Mouse (Mus musculus) liver, embryonic 14.5 days (tissue): Measurements from ENCODE around the gene Spata13. TPM values are rescaled to one million over a fixed set of nuclear protein-coding genes. Genes with fewer than 3 reads are reported as not detected.
A peak's percentile ranks its signal among the peaks of the same experiment; 100 is the strongest.

Experiments used
- ATAC-seq: fragments of 200-750 bp; cut with Nextera tagmentation; 2 replicates; pipeline ENCODE4 v1.8.0; 2017; ENCODE audit warnings: moderate number of reproducible peaks, mild to moderate bottlenecking, moderate library complexity; ENCODE audit not compliant: insufficient read depth
- DNase-seq, 3 experiments: peaks; one replicate each; pipeline ENCODE4 v3.0.0-alpha.2; 2012 to 2013; ENCODE audit warnings: low read depth in 3 of 3, low spot score in 3 of 3
- H3K27ac ChIP-seq: fragments of 300-500 bp; sonication (generic); 2 replicates; pipeline ENCODE4 v1.5.1; 2014; ENCODE audit warnings: moderate library complexity, mild to moderate bottlenecking, control low read depth, inconsistent platforms
- H3K27me3 ChIP-seq: fragments of 300-500 bp; sonication (generic); 2 replicates; pipeline ENCODE4 v1.6.1; 2014; ENCODE audit warnings: mild to moderate bottlenecking, low read length, moderate library complexity; ENCODE audit not compliant: control insufficient read depth, insufficient read depth
- H3K36me3 ChIP-seq: fragments of 300-500 bp; sonication (generic); replicated peaks from 2 replicates; pipeline ENCODE4 v1.6.1; 2014; ENCODE audit warnings: low read depth; ENCODE audit not compliant: control insufficient read depth, insufficient read depth
- H3K4me1 ChIP-seq, 2 experiments: fragments of 200-500 bp in 1 of 2; fragments of 300-500 bp in 1 of 2; sonication (generic) in 1 of 2; replicated peaks; 2 replicates each; pipeline ENCODE4 v1.6.1; 2012 to 2014; ENCODE audit warnings: antibody characterized with exemption in 1 of 2, inconsistent platforms in 1 of 2, low read length in 1 of 2; ENCODE audit not compliant: control insufficient read depth in 2 of 2, insufficient read depth in 2 of 2
- H3K4me2 ChIP-seq: fragments of 300-500 bp; sonication (generic); 2 replicates; pipeline ENCODE4 v1.6.1; 2014; ENCODE audit warnings: low read depth, mild to moderate bottlenecking, control low read depth, moderate library complexity
- H3K4me3 ChIP-seq, 2 experiments: fragments of 200-500 bp in 1 of 2; fragments of 300-500 bp in 1 of 2; sonication (generic) in 1 of 2; 2 replicates each; pipeline ENCODE4 v1.5.1; 2012 to 2014; ENCODE audit warnings: low read depth in 2 of 2, low read length in 2 of 2, mild to moderate bottlenecking in 2 of 2, control low read depth in 1 of 2, inconsistent platforms in 1 of 2, moderate library complexity in 1 of 2; ENCODE audit not compliant: insufficient read depth in 1 of 2
- H3K9ac ChIP-seq: fragments of 300-500 bp; sonication (generic); replicated peaks from 2 replicates; pipeline ENCODE4 v1.6.1; 2014; ENCODE audit warnings: mild to moderate bottlenecking, control low read depth, moderate library complexity
- H3K9me3 ChIP-seq: fragments of 300-500 bp; sonication (generic); 2 replicates; pipeline ENCODE4 v1.6.1; 2016; ENCODE audit warnings: low read length, mixed read lengths; ENCODE audit not compliant: control insufficient read depth
- CTCF ChIP-seq: IDR thresholded peaks from 2 replicates; pipeline ENCODE4 v1.5.1; 2016; ENCODE audit warnings: antibody characterized with exemption, low read depth, control low read depth
- EP300 ChIP-seq: IDR thresholded peaks from 2 replicates; pipeline ENCODE4 v1.6.1; 2016; ENCODE audit warnings: antibody characterized with exemption, low read depth
- WGBS: fragments of 180-500 bp; shearing (Covaris S2); extraction: QIAGEN DNeasy Blood & Tissue Kit; methylation state at CpG from one replicate; pipeline ENCODE4 v1.1.7; 2014; ENCODE audit not compliant: insufficient replicate concordance; 5-methylcytosine and 5-hydroxymethylcytosine counted together
- polyA plus RNA-seq, 2 experiments: library from polyadenylated mRNA; depleted of rRNA in 1 of 2; stranded (reverse) in 1 of 2; unstranded in 1 of 2; fragments of >200 nt; fragmentation: Nextera tagmentation in 1 of 2; extraction: Ambion mirVana in 1 of 2; gene quantifications; 2 replicates each; pipeline versions ENCODE4 v1.2.1 to v1.2.3; 2012 to 2014

Spata13 gene
- polyA plus RNA-seq, 2 experiments, result 5.5 to 14.1 TPM

DNA sequence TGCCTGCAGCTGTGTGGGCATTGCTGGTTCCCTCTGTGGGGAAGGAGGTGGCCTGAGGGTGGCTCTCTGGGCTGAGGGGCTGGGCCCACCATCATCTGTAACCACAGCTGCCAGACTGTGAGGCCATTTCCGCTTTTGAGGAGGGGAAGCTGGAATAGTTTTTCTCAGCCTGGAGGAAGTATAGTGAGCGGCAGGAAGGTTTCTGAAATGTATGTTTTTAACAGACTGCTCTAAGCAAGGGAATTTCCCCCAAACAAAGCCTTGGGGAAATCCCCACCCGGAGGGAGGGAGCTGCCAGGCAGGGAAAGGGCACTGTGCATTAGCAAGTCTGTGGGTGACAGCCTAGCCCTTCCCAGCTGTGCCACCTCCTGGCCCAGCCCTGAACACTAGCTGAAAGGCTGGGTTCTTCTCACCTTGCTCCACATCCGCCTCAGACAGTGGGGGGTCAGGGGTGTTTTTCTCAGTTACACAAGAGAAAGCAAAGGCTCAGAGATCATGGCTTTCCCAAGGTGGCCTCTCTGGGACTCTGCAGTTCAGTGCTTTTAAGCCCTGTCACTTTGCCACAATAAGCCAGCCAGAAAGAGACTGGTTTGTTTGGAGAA lies 102.9 kb downstream of the Spata13 start:
- H3K36me3 ChIP-seq, result no peaks in the 10 kb centered on the region
- no peak overlapping the region; the same call in 1 of the 2 replicates for H3K27ac ChIP-seq
- peaks cover 6 to 21% of the 10 kb centered on the region in 2 experiments; a peak in 3 of 4 replicates for H3K4me1 ChIP-seq
- TF ChIP-seq CTCF (0 out of 2 replicates have a peak, but pooled peaks have one; percentile 3), EP300 (no peak)
- peak overlapping the region; percentile 38 for H3K4me2 ChIP-seq
- DNase-seq (peak in 2 of 3 experiments; percentile 18 to 36), ATAC-seq (peak; percentile 52)
- 6% methylated on average over 4 of the region's 4 CpGs for WGBS
- no peaks in the 10 kb centered on the region for H3K27me3 ChIP-seq
- H3K9ac ChIP-seq, result no peak overlapping the region
- no peaks in the 10 kb centered on the region for H3K9me3 ChIP-seq
- no peak overlapping the region for H3K4me3 ChIP-seq

DNA sequence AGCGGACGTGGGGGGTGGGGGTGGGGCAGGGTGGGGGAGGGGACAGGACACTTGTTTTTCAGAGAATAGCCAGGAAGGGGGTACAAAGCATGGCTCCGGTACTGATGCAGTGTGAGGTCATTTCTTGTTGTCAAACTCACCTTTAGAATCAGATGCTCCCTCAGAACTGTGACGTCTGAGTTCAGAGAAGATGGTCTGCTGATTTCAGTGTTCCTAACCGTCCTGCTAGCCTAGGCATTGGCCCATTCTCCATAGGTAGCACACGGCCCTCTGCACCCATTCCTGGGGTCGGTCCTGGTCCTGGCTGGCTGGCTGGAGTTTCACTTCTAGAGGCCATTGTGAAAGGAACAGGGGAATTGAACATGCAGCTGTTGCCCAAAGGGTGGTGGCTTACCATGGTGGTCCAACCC lies 103.4 kb downstream of the Spata13 start:
- no peak overlapping the region for H3K4me3 ChIP-seq

DNA sequence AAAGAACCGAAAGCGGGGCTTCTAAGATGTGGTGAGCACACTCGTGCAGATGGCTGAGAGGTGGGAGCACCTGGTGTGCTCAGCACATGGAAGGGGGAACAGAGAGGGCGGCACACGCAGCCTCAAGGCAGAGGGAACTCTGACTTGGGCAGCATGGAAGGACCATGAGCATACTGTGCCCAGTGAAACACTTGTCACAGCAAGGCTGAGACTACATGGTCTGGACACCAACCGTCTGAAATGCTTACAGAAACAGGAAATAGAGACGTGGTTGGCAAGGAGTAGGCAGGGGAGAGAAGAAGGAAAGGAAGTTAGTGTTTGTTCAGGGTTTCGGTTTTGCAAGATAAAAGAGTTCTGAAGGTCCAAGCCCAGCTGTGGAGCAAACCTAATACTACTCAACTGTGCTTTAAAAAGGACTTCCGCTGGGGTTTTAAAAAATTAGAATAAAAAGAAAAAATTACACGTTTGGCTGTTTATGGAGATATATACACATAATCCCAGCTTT lies 104.7 kb downstream of the Spata13 start:
- ATAC-seq (no peak), DNase-seq (no peak)
- 33% methylated on average over 10 of the region's 10 CpGs for WGBS
- Histone ChIP-seq H3K4me3 (no peak overlapping the region), H3K4me2 (no peak overlapping the region), H3K9me3 (no peaks in the 10 kb centered on the region), H3K27me3 (no peaks in the 10 kb centered on the region), H3K36me3 (no peaks in the 10 kb centered on the region), H3K4me1 (peaks cover 6 to 21% of the 10 kb centered on the region in 2 experiments; a peak in 3 of 4 replicates), H3K27ac (no peak overlapping the region), H3K9ac (no peak overlapping the region)
- TF ChIP-seq EP300 (no peak), CTCF (no peak)

More for the DNA sequence above, 103.4 kb downstream of the Spata13 start:
- Histone ChIP-seq H3K9me3 (no peaks in the 10 kb centered on the region), H3K9ac (no peak overlapping the region), H3K36me3 (no peaks in the 10 kb centered on the region), H3K4me2 (peak overlapping the region; percentile 38), H3K27ac (no peak overlapping the region; the same call in 1 of the 2 replicates), H3K4me1 (peaks cover 6 to 21% of the 10 kb centered on the region in 2 experiments; a peak in 3 of 4 replicates), H3K27me3 (no peaks in the 10 kb centered on the region)
- no peak for TF ChIP-seq EP300
- TF ChIP-seq CTCF, result no peak
- 18% methylated on average over 7 of the region's 7 CpGs for WGBS
- no peak for DNase-seq
- ATAC-seq, result no peak

DNA sequence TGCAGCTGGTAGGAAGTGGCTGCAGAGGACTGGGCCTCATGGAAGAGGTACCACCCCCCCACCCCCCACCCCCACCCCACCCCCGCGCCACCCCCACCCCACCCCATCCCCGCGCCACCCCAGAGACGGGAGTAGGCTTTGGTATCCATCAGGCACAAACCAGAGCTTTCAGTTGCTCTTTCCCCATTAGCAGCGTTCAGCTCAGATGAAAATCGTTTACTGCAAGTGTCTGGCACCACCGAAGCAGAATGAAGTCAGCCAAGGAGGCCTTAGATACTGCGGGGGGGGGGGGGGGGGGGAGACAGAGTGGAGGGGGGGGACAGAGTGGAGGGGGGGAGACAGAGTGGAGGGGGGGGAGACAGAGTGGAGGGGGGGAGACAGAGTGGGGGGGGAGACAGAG lies 105.4 kb downstream of the Spata13 start:
- 33% methylated on average over 8 of the region's 9 CpGs for WGBS
- H3K4me2 ChIP-seq, result no peak overlapping the region
- H3K36me3 ChIP-seq, result no peaks in the 10 kb centered on the region
- H3K4me1 ChIP-seq, result peaks cover 6 to 21% of the 10 kb centered on the region in 2 experiments; a peak in 3 of 4 replicates
- no peak overlapping the region for H3K4me3 ChIP-seq
- no peak for ATAC-seq
- no peak overlapping the region for H3K27ac ChIP-seq
- no peaks in the 10 kb centered on the region for H3K9me3 ChIP-seq
- TF ChIP-seq EP300 (no peak), CTCF (no peak)
- no peak overlapping the region for H3K9ac ChIP-seq
- H3K27me3 ChIP-seq, result no peaks in the 10 kb centered on the region
- DNase-seq, result no peak

DNA sequence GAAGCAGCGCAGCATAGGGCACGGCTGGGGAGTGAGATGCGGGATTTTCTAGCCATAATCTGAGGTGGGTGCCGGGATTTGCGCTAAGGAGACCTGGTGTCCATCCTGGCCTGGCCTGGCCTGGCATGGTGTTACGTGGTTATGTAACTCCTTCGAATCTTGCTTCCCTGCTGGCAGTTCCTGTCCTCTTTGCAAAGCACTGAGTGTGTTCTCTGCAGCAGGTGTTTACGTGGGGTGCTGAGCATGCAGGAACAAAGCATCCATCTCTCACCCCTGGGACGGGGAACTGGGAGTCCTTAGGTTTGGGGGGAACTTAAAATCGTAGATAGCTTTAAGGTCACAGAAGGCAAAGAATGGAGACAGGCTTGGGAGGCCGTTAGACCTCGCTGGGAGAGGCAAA lies 105.8 kb downstream of the Spata13 start:
- no peak overlapping the region for H3K9ac ChIP-seq
- no peaks in the 10 kb centered on the region for H3K27me3 ChIP-seq
- H3K4me1 ChIP-seq, result peaks cover 6 to 22% of the 10 kb centered on the region in 2 experiments; a peak in 3 of 4 replicates
- no peaks in the 10 kb centered on the region for H3K36me3 ChIP-seq
- WGBS, result 64% methylated on average over 12 of the region's 12 CpGs
- TF ChIP-seq CTCF (no peak), EP300 (no peak)
- H3K9me3 ChIP-seq, result no peaks in the 10 kb centered on the region
- no peak for DNase-seq
- ATAC-seq, result no peak
- H3K4me3 ChIP-seq, result no peak overlapping the region
- H3K4me2 ChIP-seq, result no peak overlapping the region
- no peak overlapping the region for H3K27ac ChIP-seq
